Mouse (Mus musculus): Measurements from ENCODE around the gene Exoc7.

Exoc7 gene

GRCm38 (mm10) chr11:116244580-116244979, 62.5 kb downstream of the Exoc7 start:
- DNase-seq (ENCODE audit: low read depth, low spot score) = no peak

DNA sequence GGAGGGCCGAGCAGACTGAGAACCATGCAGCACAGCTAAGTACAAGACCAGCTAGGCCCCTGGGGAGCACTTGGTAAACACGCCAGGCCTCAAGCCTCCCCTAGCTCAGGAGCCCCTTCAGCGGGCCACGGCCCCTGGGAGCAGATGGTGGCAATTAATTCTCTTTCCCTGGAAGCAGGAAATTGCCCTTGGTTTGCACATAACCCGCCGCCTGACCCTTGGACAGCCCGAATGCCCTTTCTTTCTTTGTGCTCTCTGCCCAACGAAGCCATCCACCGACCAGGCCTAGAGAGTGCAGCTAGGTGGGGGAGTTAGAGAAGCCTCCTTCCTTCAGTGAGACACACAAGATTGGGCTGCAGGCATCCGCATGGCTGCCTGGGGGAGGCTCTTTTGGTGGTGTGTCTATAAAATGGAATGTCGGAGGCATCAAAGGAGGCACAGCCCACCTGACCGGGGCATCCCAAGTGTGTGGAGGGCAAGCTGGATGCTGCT, 65.2 kb downstream of the Exoc7 start:
- DNase-seq (ENCODE audit: low read depth, low spot score) = no peak

GRCm38 (mm10) chr11:116239797-116240196, 67.2 kb downstream of the Exoc7 start:
- no peak for DNase-seq (ENCODE audit: low read depth, low spot score)

Data from c-Kit-negative CD71-positive TER-119-positive erythroid progenitor cells, embryonic 14.5 days (primary cell).